Mouse (Mus musculus): ENCODE measurements around the gene Rnf114. TPM values are rescaled to one million over a fixed set of nuclear protein-coding genes. Genes with fewer than 3 reads are reported as not detected.

The Rnf114 gene
- polyA plus RNA-seq (2015; fragmentation: Nextera tagmentation; extraction: Ambion mirVana), result 77.0 and 78.7 TPM in 2 replicates

DNA sequence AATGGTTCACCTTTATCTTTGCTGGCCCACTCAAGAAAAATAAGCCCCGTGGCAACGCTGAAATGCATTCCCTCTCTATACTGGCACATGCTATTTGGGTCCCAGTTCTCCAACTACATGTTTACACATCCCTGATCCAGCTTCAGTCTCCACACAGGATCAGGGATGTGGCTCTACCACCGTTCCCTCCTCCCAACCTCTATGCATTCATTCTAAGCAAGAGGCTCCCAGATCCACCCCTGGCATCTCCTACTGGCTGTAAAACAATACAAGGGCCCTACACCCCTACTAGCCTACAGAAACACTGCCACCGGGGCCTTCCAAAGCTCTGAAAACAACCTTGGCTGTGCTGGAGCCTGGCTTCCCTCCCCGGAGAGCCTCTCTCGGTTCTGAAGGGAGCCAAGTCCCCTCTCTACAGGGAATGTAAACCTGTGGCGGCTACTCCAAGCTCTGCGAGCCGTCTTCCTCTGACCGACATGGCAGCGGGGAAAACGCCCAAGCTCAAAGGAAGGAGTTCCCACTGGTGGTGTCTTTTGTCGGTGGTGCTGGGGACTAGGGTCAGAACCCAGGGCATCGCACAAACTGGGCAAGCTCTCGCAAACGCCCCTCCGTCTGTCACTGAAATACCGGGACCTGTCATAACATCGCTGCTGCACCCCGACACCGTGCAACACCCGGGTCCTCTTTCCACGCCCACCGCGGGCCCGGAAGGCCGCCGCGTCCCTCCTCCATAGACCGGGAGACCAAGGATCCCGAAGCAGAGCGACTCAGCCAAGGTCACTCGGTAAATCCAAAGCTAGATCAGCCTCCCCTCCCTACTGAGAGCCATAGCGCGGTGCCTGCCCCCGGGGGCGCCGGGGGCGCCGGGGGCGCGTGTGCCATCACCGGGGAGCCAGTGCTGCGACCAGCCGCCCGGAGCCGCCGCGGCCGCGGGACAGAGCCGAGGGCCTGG, at the start of gene Rnf114:
Gene Rnf114, plus strand, starts transcription at position 889 of the 952 bp plus-strand sequence.
- Histone ChIP-seq H3K4me1 (replicated peaks; ENCODE audit: insufficient read depth, low read length) (peaks cover 11% of the 10 kb centered on the region; the same call in 1 of the 2 replicates), H3K27me3 (ENCODE audit: insufficient read depth, low read length) (no peaks in the 10 kb centered on the region), H3K9me3 (replicated peaks; ENCODE audit: low read length) (no peaks in the 10 kb centered on the region), H3K27ac (peak within 1 kb of the TSS; percentile 98), H3K9ac (ENCODE audit: low read depth, low read length) (peak within 1 kb of the TSS; percentile 96), H3K4me2 (ENCODE audit: low read length) (peak within 1 kb of the TSS; percentile 58), H3K4me3 (replicated peaks; ENCODE audit: low read depth, low read length) (peak within 1 kb of the TSS; percentile 99), H3K36me3 (ENCODE audit: insufficient read depth, low read length) (no peaks in the 10 kb centered on the region)
- no peak for TF ChIP-seq CTCF (IDR thresholded peaks at IDR 0.05; ENCODE audit: low read depth)
- 3% methylated on average over 52 of the region's 52 CpGs for whole genome bisulfite sequencing
- peak; percentile 38 for DNase-seq (ENCODE audit: low spot score)
- ATAC-seq (replicated peaks; ENCODE audit: low FRiP score, low read depth), result no peak; the same call in none of the 2 replicates

DNA sequence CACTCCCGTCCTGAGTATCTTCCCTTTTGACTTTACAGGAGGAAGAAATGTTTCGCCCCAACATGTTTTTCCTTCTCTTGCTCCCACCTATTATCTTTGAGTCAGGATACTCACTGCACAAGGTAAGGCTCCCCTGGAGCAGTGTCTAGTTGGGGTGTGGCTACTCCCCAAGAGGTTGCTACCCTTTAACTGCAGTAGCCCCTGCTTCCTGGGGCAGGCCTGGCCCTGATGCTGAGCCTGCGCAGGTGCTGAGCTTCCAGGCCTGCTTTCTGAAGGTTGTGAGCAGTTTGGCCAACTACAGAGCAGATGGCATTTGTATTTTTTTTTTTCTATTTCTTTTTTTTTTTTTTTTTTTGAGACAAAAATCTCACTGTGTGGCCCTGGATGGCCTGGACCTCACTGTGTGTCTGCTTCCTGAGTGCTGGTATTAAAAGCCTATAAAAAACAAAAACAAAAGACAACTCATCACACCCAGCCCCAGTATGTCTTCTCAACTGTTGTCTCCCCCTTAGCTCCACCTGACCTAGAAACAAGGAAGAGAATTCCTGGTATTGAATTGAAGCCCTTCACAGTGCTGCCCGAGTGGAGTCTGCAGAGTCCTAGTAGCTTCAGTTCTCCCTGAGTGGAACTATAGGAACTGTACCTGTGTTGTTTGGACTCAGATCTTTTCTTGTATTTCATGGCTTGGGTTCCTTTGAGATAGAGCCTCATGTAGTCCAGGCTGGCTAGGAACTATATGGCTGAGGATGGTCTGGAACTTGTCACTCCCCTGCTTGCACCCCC, 48.8 kb upstream of the Rnf114 start:
- DNase-seq (ENCODE audit: low spot score) (no peak), ATAC-seq (replicated peaks; ENCODE audit: low FRiP score, low read depth) (no peak)
- Histone ChIP-seq H3K9me3 (replicated peaks; ENCODE audit: low read length) (no peaks in the 10 kb centered on the region), H3K36me3 (ENCODE audit: insufficient read depth, low read length) (peaks cover 33% of the 10 kb centered on the region; the same call in 1 of the 2 replicates), H3K4me2 (ENCODE audit: low read length) (no peak overlapping the region), H3K27ac (no peak overlapping the region), H3K9ac (ENCODE audit: low read depth, low read length) (no peak overlapping the region), H3K4me1 (replicated peaks; ENCODE audit: insufficient read depth, low read length) (peaks cover 9% of the 10 kb centered on the region; the same call in 1 of the 2 replicates), H3K27me3 (ENCODE audit: insufficient read depth, low read length) (no peaks in the 10 kb centered on the region), H3K4me3 (replicated peaks; ENCODE audit: low read depth, low read length) (no peak overlapping the region)
- TF ChIP-seq CTCF (IDR thresholded peaks at IDR 0.05; ENCODE audit: low read depth), result no peak
- 87% methylated on average over 4 of the region's 4 CpGs for WGBS

DNA sequence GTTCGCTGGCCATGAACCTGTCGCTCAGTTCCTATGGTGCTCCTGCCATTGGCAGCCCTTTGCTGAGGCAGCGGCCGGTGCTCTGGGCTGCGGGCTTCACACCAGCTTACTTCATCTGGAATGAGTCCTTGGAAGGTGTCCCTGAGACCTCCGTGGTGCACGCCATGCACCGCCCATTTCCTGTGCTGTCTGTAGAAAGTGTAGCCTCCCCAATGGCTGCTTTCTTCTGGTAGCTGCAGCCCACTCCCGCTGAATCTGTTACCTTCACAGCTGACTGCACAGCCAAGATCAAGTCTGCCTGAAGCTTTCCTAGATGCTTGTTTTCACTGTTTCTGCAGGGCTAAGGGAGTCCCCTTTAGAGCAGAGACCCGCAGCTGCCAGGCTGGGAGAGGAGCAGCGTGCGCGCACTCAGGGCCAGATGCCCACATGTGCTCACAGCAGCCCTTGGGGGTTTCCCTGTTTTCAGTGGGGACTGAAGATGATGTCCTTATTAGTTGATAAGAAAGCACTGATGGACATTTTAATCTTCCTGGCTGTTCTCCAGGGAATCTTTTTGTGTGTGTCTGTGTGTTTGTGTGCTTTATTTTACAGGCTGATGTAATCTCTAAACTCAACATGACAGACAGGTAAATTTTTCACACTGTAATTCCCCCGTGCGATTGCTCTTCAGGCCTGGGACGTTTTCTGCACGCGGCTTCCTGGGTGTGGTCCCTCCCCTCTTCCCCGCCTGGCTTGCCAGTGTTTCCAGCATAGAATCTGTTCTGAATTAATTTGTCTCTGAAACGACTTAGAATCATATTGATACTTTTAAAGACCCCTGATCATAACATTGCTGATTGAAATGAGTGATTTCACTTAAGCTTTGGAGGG, 46.3 kb upstream of the Rnf114 start:
- 40% methylated on average over 20 of the region's 20 CpGs for WGBS
- peak; percentile 72 for DNase-seq (ENCODE audit: low spot score)
- Histone ChIP-seq H3K4me2 (ENCODE audit: low read length) (no peak overlapping the region), H3K36me3 (ENCODE audit: insufficient read depth, low read length) (peaks cover 36% of the 10 kb centered on the region; the same call in 1 of the 2 replicates), H3K4me3 (replicated peaks; ENCODE audit: low read depth, low read length) (no peak overlapping the region), H3K4me1 (replicated peaks; ENCODE audit: insufficient read depth, low read length) (peaks cover 9% of the 10 kb centered on the region; the same call in 1 of the 2 replicates), H3K9me3 (replicated peaks; ENCODE audit: low read length) (no peaks in the 10 kb centered on the region), H3K27me3 (ENCODE audit: insufficient read depth, low read length) (no peaks in the 10 kb centered on the region), H3K9ac (ENCODE audit: low read depth, low read length) (no peak overlapping the region), H3K27ac (peak overlapping the region; percentile 76; the same call in 1 of the 2 replicates)
- peak; percentile 57; the same call in 1 of the 2 replicates for ATAC-seq (replicated peaks; ENCODE audit: low FRiP score, low read depth)
- no peak for TF ChIP-seq CTCF (IDR thresholded peaks at IDR 0.05; ENCODE audit: low read depth)

DNA sequence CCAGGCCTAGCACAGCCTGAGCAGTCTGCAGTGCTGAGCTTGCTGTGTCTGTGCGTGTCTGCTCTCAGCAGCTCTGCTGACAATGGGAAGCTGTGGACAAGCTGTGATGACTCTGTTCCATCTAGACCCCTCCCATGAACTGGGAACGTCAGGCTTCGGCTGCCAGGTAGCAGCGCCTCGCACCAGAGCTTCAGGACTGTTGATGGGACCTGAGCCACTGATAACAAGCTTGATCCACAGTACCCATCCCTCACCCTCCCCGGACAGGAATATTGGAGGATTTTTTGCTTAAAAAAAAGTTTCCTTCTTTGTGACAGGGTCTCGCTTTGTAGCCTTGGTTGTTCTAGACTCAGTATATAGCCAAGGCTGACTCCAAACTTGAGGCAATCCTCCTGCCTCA, 45.2 kb upstream of the Rnf114 start:
- no peaks in the 10 kb centered on the region for H3K9me3 ChIP-seq (replicated peaks; ENCODE audit: low read length)
- H3K27me3 ChIP-seq (ENCODE audit: insufficient read depth, low read length), result no peaks in the 10 kb centered on the region
- no peak for ATAC-seq (replicated peaks; ENCODE audit: low FRiP score, low read depth)
- no peak overlapping the region for H3K9ac ChIP-seq (ENCODE audit: low read depth, low read length)
- no peak overlapping the region for H3K4me2 ChIP-seq (ENCODE audit: low read length)
- peaks cover 9% of the 10 kb centered on the region; the same call in 1 of the 2 replicates for H3K4me1 ChIP-seq (replicated peaks; ENCODE audit: insufficient read depth, low read length)
- DNase-seq (ENCODE audit: low spot score), result no peak
- H3K4me3 ChIP-seq (replicated peaks; ENCODE audit: low read depth, low read length), result no peak overlapping the region
- 95% methylated on average over 7 of the region's 7 CpGs for WGBS
- H3K27ac ChIP-seq, result no peak overlapping the region
- TF ChIP-seq CTCF (IDR thresholded peaks at IDR 0.05; ENCODE audit: low read depth), result no peak
- H3K36me3 ChIP-seq (ENCODE audit: insufficient read depth, low read length), result peaks cover 28% of the 10 kb centered on the region; the same call in 1 of the 2 replicates

DNA sequence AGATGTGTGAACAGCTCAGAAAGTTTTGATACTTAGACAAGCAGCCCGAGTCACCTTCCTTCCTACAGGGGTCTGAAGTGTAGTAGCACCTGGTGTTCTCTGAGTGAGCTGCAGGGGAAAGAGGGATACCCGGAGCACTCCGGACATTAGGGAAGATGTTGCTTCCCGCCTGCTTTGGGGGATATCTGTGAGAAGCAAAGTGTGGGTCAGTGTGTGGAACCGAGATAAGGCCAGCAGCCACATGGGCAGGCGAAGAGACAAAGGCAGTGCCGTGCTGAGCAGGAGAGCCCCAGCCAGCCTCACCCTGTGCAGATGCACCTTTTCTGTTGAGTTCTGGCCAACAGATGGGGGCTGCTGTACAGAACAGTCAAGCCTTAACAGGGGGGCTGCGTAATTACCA, 44.8 kb upstream of the Rnf114 start:
- ATAC-seq (replicated peaks; ENCODE audit: low FRiP score, low read depth) (no peak), DNase-seq (ENCODE audit: low spot score) (no peak)
- no peak overlapping the region for H3K4me3 ChIP-seq (replicated peaks; ENCODE audit: low read depth, low read length)
- H3K4me1 ChIP-seq (replicated peaks; ENCODE audit: insufficient read depth, low read length), result peaks cover 9% of the 10 kb centered on the region; the same call in 1 of the 2 replicates
- no peak overlapping the region for H3K9ac ChIP-seq (ENCODE audit: low read depth, low read length)
- no peaks in the 10 kb centered on the region for H3K27me3 ChIP-seq (ENCODE audit: insufficient read depth, low read length)
- 94% methylated on average over 8 of the region's 8 CpGs for WGBS
- no peaks in the 10 kb centered on the region for H3K9me3 ChIP-seq (replicated peaks; ENCODE audit: low read length)
- peaks cover 26% of the 10 kb centered on the region; the same call in 1 of the 2 replicates for H3K36me3 ChIP-seq (ENCODE audit: insufficient read depth, low read length)
- H3K4me2 ChIP-seq (ENCODE audit: low read length), result no peak overlapping the region
- TF ChIP-seq CTCF (IDR thresholded peaks at IDR 0.05; ENCODE audit: low read depth), result no peak
- no peak overlapping the region for H3K27ac ChIP-seq
